Mouse (Mus musculus) mouse embryonic stem cell (cell line): ENCODE results near the gene Dlg3.

ENCODE experiments used
- in situ Hi-C, 2 experiments: fragments of 300-500 bp; cut with MboI; formaldehyde crosslinking; loops; 1 replicate in 1 of 2; 3 replicates in 1 of 2; pipeline ENCODE4 v1.14.3; 2019 to 2020; ENCODE audit warnings: low sequenced_read_pairs in 2 of 2, low pct_unique_long_range_greater_than_20kb in 1 of 2, mixed read lengths in 1 of 2; ENCODE audit not compliant: unreplicated experiment in 1 of 2

The Dlg3 gene

DNA sequence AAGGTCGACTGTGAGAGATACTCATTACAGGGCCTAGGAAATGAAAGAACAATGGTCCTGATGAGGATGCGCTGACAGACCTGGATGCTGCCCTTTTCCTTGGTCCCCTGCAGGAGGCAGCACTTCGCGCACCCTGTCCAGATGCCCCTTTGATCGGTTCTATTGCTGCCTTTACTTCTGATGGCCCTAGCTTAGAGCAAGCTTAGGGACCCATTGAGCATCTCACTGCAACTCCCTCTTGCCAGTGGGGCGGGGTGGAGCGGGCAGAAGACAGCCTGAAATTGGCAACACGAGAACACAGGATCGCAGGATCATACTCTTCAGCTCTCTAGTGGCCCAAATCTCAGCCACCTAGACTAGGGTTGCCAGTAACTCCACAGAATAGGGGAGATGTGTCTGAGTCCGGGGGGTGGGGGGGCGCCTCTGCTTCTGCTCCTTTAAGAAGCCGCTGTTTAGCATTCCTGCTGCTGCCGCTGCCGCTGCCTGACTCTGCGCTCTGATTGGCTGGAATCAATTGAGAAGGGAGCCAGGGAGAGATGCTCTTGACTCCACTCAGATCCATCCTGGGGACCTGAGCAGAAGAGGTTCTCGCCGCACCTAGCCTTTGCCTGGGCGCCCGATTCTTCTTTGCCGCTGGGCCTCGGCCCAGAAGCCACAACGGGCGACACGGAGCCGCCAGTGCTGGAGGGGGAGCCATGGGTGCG is at the start of gene Dlg3:
TSS of gene Dlg3 (plus strand) at position 542 of the 704 bp plus-strand sequence.
- in situ Hi-C loops: no loop called here

DNA sequence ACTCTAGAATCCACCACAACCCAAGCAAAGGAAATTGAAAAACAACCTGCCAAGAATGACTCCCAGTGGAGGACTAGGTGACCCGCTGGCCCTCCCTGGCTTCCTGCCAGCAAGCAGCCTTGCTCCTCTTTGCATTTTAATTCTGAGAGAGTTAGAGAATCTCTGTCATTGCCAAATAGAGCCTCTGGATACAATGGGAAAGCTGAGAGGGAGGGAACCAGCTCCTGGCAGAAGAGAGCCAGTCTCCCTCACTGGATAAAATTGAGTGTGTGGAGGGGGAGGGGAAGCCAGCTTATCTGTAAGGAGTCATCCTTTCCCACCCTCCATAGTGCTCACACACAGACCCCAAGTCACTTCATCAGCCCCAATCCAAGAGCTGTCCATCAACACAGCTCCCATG is 38.6 kb upstream of the Dlg3 start:
- in situ Hi-C loops: no loop called here

- in situ Hi-C loops: no loop called here
Measured at GRCm38 (mm10) chrX:100729665-100730188, 37.8 kb upstream of the Dlg3 start, which contains the start of gene Gdpd2. Gdpd2 (plus strand) TSS chrX:100729873.

DNA sequence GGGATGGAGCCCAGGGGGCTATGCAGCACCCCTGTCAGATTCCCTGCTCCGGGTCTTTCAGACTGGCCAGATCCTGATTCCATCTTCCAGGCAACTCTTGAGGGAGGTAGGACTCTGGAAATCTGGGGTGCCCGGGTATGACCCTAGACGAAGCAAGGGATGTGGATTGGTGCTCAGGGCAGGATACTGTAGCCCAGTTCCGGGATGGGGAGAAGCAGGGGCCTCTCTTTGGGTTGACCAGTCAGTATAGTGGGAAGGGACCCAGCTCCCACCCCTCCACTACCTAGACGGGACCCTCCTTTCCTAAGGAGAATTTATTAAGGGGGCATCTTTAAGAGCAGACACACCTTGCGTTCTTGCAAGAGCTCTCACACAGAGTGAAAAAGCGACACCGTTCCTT is 37.3 kb upstream of the Dlg3 start:
- in situ Hi-C loops: no loop called here

DNA sequence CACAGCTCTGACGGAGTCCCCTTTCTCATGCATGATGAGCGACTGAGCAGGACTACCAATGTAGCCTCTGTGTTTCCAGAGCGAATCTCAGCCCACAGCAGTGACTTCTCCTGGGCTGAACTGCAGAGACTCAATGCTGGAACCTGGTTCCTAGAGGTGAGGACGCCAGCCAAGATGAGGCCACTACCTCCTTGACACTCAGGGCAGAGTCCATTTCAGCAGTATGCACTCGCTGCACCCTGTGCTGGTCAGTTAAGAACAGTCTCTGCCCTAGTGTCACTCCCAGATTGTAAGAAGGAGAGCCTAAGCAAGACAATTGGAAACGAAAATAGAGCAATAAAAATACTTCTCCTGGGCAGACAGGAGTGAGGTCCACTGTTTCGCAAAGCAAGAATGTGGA is 33.2 kb upstream of the Dlg3 start:
- in situ Hi-C loops: no loop called here

GRCm38 (mm10) chrX:100738918-100739317 is 28.6 kb upstream of the Dlg3 start:
- in situ Hi-C loops: no loop called here

DNA sequence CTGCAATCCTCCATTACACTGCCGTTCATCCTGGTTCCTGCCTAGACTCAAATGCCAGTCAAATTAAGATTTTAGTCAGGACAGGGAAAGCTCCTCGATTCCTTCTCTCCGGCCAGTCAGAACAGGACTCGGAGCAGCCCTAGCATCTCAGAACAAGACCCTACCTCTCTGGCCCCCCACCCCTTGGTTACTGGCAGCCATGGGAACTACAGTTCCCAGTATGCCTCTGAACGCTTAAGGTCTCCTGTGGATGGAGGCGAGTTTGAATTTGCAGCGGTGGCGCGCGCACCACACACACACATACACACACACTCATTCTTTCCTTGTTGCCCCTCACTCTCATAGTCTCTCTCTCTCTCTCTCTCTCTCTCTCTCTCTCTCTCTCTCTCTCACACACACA is 28.1 kb upstream of the Dlg3 start:
- in situ Hi-C loops: no loop called here

GRCm38 (mm10) chrX:100740785-100741184 is 26.7 kb upstream of the Dlg3 start:
- in situ Hi-C loops: no loop called here

- in situ Hi-C loops: no loop called here
Measured at GRCm38 (mm10) chrX:100741940-100742339, 25.6 kb upstream of the Dlg3 start.

DNA sequence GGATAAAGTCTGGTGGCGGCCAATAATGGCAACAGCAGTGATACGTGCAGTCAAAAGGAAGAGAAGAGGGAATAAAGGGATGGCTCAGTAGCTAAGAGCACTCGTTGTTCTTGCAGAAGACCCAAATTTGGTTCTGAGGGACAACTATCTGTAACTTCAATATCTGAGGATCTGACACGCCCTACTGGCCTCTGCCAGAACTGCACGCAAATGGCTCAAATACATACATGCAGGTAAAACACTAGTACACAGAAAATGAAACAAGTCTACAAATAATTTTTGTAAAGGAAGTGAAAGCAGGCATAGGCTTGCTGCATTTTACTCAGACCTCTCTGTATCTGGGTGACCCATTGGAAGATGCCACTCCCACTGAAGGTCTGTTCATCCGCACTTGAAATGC is 1.7 kb upstream of the Dlg3 start:
- in situ Hi-C loops: no loop called here

DNA sequence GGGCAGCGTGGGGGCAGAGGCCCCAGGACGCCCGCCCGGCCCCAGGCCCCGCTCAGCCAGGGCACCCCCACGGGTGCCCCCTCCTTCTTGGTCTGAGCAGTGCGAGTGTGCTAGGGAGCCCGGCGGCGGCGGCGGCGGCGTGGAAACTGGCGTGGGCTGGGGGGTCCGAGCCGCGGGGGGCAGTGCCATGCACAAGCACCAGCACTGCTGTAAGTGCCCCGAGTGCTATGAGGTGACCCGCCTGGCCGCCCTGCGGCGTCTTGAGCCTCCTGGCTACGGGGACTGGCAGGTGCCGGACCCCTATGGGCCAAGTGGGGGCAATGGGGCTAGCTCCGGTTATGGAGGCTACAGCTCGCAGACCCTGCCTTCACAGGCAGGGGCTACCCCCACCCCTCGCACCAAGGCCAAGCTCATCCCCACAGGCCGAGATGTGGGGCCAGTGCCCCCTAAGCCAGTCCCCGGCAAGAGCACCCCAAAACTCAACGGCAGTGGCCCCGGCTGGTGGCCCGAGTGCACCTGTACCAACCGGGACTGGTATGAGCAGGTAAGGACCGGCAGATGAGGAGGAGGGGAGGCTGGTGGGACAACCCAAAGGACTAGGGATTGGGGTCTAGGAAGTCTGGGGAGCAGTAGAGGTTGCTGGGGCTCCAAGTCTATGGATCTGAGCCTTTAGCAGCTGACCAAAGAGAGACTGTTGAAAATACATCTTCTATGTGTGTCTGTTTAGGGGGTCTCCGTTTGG is 534 bp downstream of the Dlg3 start:
- in situ Hi-C loops: no loop called here

- in situ Hi-C loops: no loop called here
Measured at GRCm38 (mm10) chrX:100769281-100769680, 1.8 kb downstream of the Dlg3 start.

GRCm38 (mm10) chrX:100774341-100774811 is 6.9 kb downstream of the Dlg3 start:
- in situ Hi-C loops: no loop called here

DNA sequence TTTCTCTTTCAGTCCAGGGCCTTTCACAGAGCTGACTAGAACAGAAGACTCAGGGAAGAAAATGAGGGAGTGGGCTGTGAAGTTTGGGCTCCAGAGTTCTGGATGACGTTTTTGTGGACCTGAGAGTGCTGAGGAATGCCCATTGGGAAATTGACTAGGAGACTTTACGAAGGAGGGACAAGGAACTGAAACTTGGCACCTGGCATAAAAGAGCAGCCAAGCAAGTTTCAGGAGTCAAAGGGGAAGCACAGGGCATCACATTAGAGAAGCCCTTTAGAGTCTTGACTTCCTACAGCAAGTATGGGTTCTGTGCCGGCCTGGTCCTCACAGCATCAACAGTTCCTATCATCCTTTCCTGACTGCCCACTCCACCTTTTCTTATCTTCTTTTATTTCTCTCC is 7.9 kb downstream of the Dlg3 start:
- in situ Hi-C loops: no loop called here

GRCm38 (mm10) chrX:100776494-100776893 is 9.0 kb downstream of the Dlg3 start:
- in situ Hi-C loops: no loop called here

GRCm38 (mm10) chrX:100776985-100777654 is 9.6 kb downstream of the Dlg3 start:
- in situ Hi-C loops: no loop called here

- in situ Hi-C loops: no loop called here
Measured at GRCm38 (mm10) chrX:100777655-100778234, 10.2 kb downstream of the Dlg3 start.

- in situ Hi-C loops: no loop called here
Measured at GRCm38 (mm10) chrX:100778397-100778796, 10.9 kb downstream of the Dlg3 start.

- in situ Hi-C loops: no loop called here
Measured at GRCm38 (mm10) chrX:100789322-100789721, 21.8 kb downstream of the Dlg3 start.
